Mouse (Mus musculus) hindbrain, embryonic 10.5 days (tissue): Measurements from ENCODE around the gene Olfr180. TPM values are rescaled to one million over a fixed set of nuclear protein-coding genes. Genes with fewer than 3 reads are reported as not detected.

ENCODE experiments used
- DNase-seq: peaks from one replicate; pipeline ENCODE4 v3.0.0-alpha.2; 2017; ENCODE audit warnings: low spot score
- H3K27ac ChIP-seq: fragments of 300-500 bp; sonication (generic); 2 replicates; pipeline ENCODE4 v1.5.1; 2016; ENCODE audit warnings: mild to moderate bottlenecking, moderate library complexity
- H3K27me3 ChIP-seq: fragments of 300-500 bp; sonication (generic); 2 replicates; pipeline ENCODE4 v1.6.1; 2016; ENCODE audit warnings: mild to moderate bottlenecking; ENCODE audit not compliant: poor library complexity, insufficient read depth, severe bottlenecking
- H3K36me3 ChIP-seq: fragments of 300-500 bp; sonication (generic); 2 replicates; pipeline ENCODE4 v1.6.1; 2016; ENCODE audit warnings: mild to moderate bottlenecking, moderate library complexity
- H3K4me1 ChIP-seq: fragments of 300-500 bp; sonication (generic); replicated peaks from 2 replicates; pipeline ENCODE4 v1.6.1; 2016; ENCODE audit warnings: mild to moderate bottlenecking
- H3K4me3 ChIP-seq: fragments of 300-500 bp; sonication (generic); 2 replicates; pipeline ENCODE4 v1.5.1; 2016; ENCODE audit warnings: mild to moderate bottlenecking, moderate library complexity
- H3K9me3 ChIP-seq: fragments of 300-500 bp; sonication (generic); 2 replicates; pipeline ENCODE4 v1.6.1; 2016; ENCODE audit warnings: mild to moderate bottlenecking, moderate library complexity
- WGBS: fragments of 180-500 bp; shearing (Covaris S2); methylation state at CpG from one replicate; pipeline ENCODE4 v1.1.7; 2016; 5-methylcytosine and 5-hydroxymethylcytosine counted together
- polyA plus RNA-seq: library from polyadenylated mRNA; unstranded; fragments of >200 nt; fragmentation: Nextera tagmentation; extraction: Ambion mirVana; gene quantifications from 2 replicates; pipeline ENCODE4 v1.2.1, GENCODE M21; 2016

The Olfr180 gene
- not detected in 2 replicates for polyA plus RNA-seq

- 0 out of 2 replicates have a peak, but pooled peaks cover 3% of the 10 kb centered on the region for H3K9me3 ChIP-seq
- no peaks in the 10 kb centered on the region for H3K36me3 ChIP-seq
- H3K4me3 ChIP-seq: no peak within 1 kb of the TSS
- H3K27me3 ChIP-seq: no peaks in the 10 kb centered on the region
- 86% methylated on average over 4 of the region's 4 CpGs for WGBS
- no peaks in the 10 kb centered on the region for H3K4me1 ChIP-seq
- no peak for DNase-seq
- H3K27ac ChIP-seq: no peak within 1 kb of the TSS
Observed at GRCm38 (mm10) chr16:58929292-58929691, at the start of gene Olfr180. Gene Olfr180 (minus strand): TSS chr16:58929392.

- no peaks in the 10 kb centered on the region for H3K27me3 ChIP-seq
- H3K4me1 ChIP-seq: no peaks in the 10 kb centered on the region
- H3K4me3 ChIP-seq: no peak within 1 kb of the TSS
- no peak within 1 kb of the TSS for H3K27ac ChIP-seq
- no peaks in the 10 kb centered on the region for H3K36me3 ChIP-seq
- WGBS: 67% methylated on average over 1 of the region's 1 CpGs
- DNase-seq: no peak
- 0 out of 2 replicates have a peak, but pooled peaks cover 3% of the 10 kb centered on the region for H3K9me3 ChIP-seq
Observed at GRCm38 (mm10) chr16:58928655-58929054, 537 bp downstream of the Olfr180 start, which contains the start of gene Olfr181. Gene Olfr181 (minus strand): TSS chr16:58928755.

GRCm38 (mm10) chr16:58891963-58892362 lies 37.2 kb downstream of the Olfr180 start, which contains the start of gene Olfr178:
Gene Olfr178 (minus strand): TSS chr16:58892063.
- DNase-seq: no peak
- 0 out of 2 replicates have a peak, but pooled peaks cover 4% of the 10 kb centered on the region for H3K9me3 ChIP-seq
- H3K27ac ChIP-seq: no peak within 1 kb of the TSS
- H3K4me3 ChIP-seq: no peak within 1 kb of the TSS
- no peaks in the 10 kb centered on the region for H3K4me1 ChIP-seq
- H3K27me3 ChIP-seq: no peaks in the 10 kb centered on the region
- H3K36me3 ChIP-seq: no peaks in the 10 kb centered on the region
- 91% methylated on average over 3 of the region's 3 CpGs for WGBS

GRCm38 (mm10) chr16:58884416-58884815 lies 44.8 kb downstream of the Olfr180 start:
- WGBS: 94% methylated on average over 2 of the region's 2 CpGs
- no peak overlapping the region for H3K4me3 ChIP-seq
- no peaks in the 10 kb centered on the region for H3K27me3 ChIP-seq
- H3K27ac ChIP-seq: no peak overlapping the region
- 0 out of 2 replicates have a peak, but pooled peaks cover 3% of the 10 kb centered on the region for H3K9me3 ChIP-seq
- no peaks in the 10 kb centered on the region for H3K36me3 ChIP-seq
- H3K4me1 ChIP-seq: no peaks in the 10 kb centered on the region
- no peak for DNase-seq

GRCm38 (mm10) chr16:58874668-58875067 lies 54.5 kb downstream of the Olfr180 start, which contains the start of gene Olfr177:
Gene Olfr177 (minus strand): TSS chr16:58874768.
- no peak for DNase-seq
- H3K36me3 ChIP-seq: no peaks in the 10 kb centered on the region
- H3K9me3 ChIP-seq: no peaks in the 10 kb centered on the region
- no peaks in the 10 kb centered on the region for H3K27me3 ChIP-seq
- no peak within 1 kb of the TSS for H3K4me3 ChIP-seq
- no peak within 1 kb of the TSS for H3K27ac ChIP-seq
- WGBS: 69% methylated on average over 1 of the region's 1 CpGs
- H3K4me1 ChIP-seq: no peaks in the 10 kb centered on the region

Other genes starting within 250 kb of the Olfr180 start
- not detected in 2 replicates for gene Gpr15, start 210.3 kb downstream of the Olfr180 start, polyA plus RNA-seq
- gene Cldnd1, start 201.5 kb downstream of the Olfr180 start, polyA plus RNA-seq: 98.7 and 105 TPM in 2 replicates
- gene Olfr172, start 166.2 kb downstream of the Olfr180 start, polyA plus RNA-seq: not detected in 2 replicates
- not detected in 2 replicates for gene Olfr173, start 129.1 kb downstream of the Olfr180 start, polyA plus RNA-seq
- gene Olfr175-ps1, start 102.6 kb downstream of the Olfr180 start, polyA plus RNA-seq: not detected in 2 replicates
- not detected in 2 replicates for gene Olfr177, start 54.6 kb downstream of the Olfr180 start, polyA plus RNA-seq
- not detected in 2 replicates for gene Olfr178, start 37.3 kb downstream of the Olfr180 start, polyA plus RNA-seq
- not detected in 2 replicates for gene Olfr181, start 637 bp downstream of the Olfr180 start, polyA plus RNA-seq
- not detected in 2 replicates for gene Olfr183, start 66.0 kb upstream of the Olfr180 start, polyA plus RNA-seq
- not detected in 2 replicates for gene Olfr186, start 100.9 kb upstream of the Olfr180 start, polyA plus RNA-seq
- not detected in 2 replicates for gene Olfr187, start 110.4 kb upstream of the Olfr180 start, polyA plus RNA-seq
- gene Olfr190, start 148.6 kb upstream of the Olfr180 start, polyA plus RNA-seq: not detected in 2 replicates
- gene Olfr191, start 160.4 kb upstream of the Olfr180 start, polyA plus RNA-seq: not detected in 2 replicates
- not detected in 2 replicates for gene Olfr193, start 182.5 kb upstream of the Olfr180 start, polyA plus RNA-seq
- gene Olfr194, start 191.7 kb upstream of the Olfr180 start, polyA plus RNA-seq: not detected in 2 replicates
- not detected in 2 replicates for gene Olfr195, start 217.7 kb upstream of the Olfr180 start, polyA plus RNA-seq
- not detected in 2 replicates for gene Olfr196, start 241.1 kb upstream of the Olfr180 start, polyA plus RNA-seq